Mouse (Mus musculus) heart, embryonic 16.5 days (tissue): ENCODE measurements around the gene Hoxa1. TPM values are rescaled to one million over a fixed set of nuclear protein-coding genes. Genes with fewer than 3 reads are reported as not detected.

Experiments used
- ATAC-seq: fragments of 200-750 bp; cut with Nextera tagmentation; replicated peaks from 2 replicates; pipeline ENCODE4 v1.8.0; 2017; ENCODE audit warnings: moderate number of reproducible peaks; ENCODE audit not compliant: insufficient read depth, low FRiP score; ENCODE audit errors: extremely low read depth
- H3K27ac ChIP-seq: fragments of 300-500 bp; sonication (generic); 2 replicates; pipeline ENCODE4 v1.5.1; 2014; ENCODE audit warnings: mild to moderate bottlenecking, low read length, control low read depth, moderate library complexity
- H3K27me3 ChIP-seq: fragments of 300-500 bp; sonication (generic); 2 replicates; pipeline ENCODE4 v1.6.1; 2014; ENCODE audit warnings: low read length, mixed read lengths; ENCODE audit not compliant: control insufficient read depth, insufficient read depth
- H3K36me3 ChIP-seq: fragments of 300-500 bp; sonication (generic); 2 replicates; pipeline ENCODE4 v1.6.1; 2014; ENCODE audit not compliant: control insufficient read depth, insufficient read depth
- H3K4me1 ChIP-seq: fragments of 300-500 bp; sonication (generic); 2 replicates; pipeline ENCODE4 v1.6.1; 2014; ENCODE audit warnings: low read length, mixed read lengths; ENCODE audit not compliant: control insufficient read depth, insufficient read depth
- H3K4me2 ChIP-seq: fragments of 300-500 bp; sonication (generic); 2 replicates; pipeline ENCODE4 v1.6.1; 2014; ENCODE audit warnings: low read depth, mild to moderate bottlenecking, control low read depth, low read length
- H3K4me3 ChIP-seq: fragments of 300-500 bp; sonication (generic); 2 replicates; pipeline ENCODE4 v1.5.1; 2014; ENCODE audit warnings: mild to moderate bottlenecking, control low read depth, low read length
- H3K9ac ChIP-seq: fragments of 300-500 bp; sonication (generic); 2 replicates; pipeline ENCODE4 v1.6.1; 2014; ENCODE audit warnings: low read length, control low read depth
- H3K9me3 ChIP-seq: fragments of 300-500 bp; sonication (generic); replicated peaks from 2 replicates; pipeline ENCODE4 v1.6.1; 2016; ENCODE audit warnings: low read length; ENCODE audit not compliant: control insufficient read depth
- WGBS: fragments of 180-500 bp; shearing (Covaris S2); extraction: QIAGEN DNeasy Blood & Tissue Kit; methylation state at CpG from one replicate; pipeline ENCODE4 v1.1.7; 2014; 5-methylcytosine and 5-hydroxymethylcytosine counted together
- polyA plus RNA-seq: library from polyadenylated mRNA; unstranded; fragments of >200 nt; fragmentation: Nextera tagmentation; extraction: Ambion mirVana; gene quantifications from 2 replicates; pipeline ENCODE4 v1.2.1, GENCODE M21; 2015

Gene Hoxa1
- polyA plus RNA-seq, 1 experiment from 2014 or later, result 0.68 TPM

GRCm38 (mm10) chr6:52118903-52119635 lies 39.0 kb downstream of the Hoxa1 start:
- 42% methylated on average over 6 of the region's 6 CpGs for WGBS
- no peaks in the 10 kb centered on the region for H3K9me3 ChIP-seq
- H3K27ac ChIP-seq, result no peak overlapping the region
- no peak overlapping the region for H3K9ac ChIP-seq
- no peaks in the 10 kb centered on the region for H3K36me3 ChIP-seq
- peaks cover 57% of the 10 kb centered on the region for H3K27me3 ChIP-seq
- H3K4me2 ChIP-seq, result no peak overlapping the region
- ATAC-seq, result no peak
- H3K4me3 ChIP-seq, result no peak overlapping the region
- H3K4me1 ChIP-seq, result peaks cover 2% of the 10 kb centered on the region; the same call in 1 of the 2 replicates

GRCm38 (mm10) chr6:52115899-52116298 lies 42.2 kb downstream of the Hoxa1 start:
- WGBS, result 17% methylated on average over 5 of the region's 5 CpGs
- no peak for ATAC-seq
- Histone ChIP-seq H3K9ac (no peak overlapping the region), H3K27ac (no peak overlapping the region), H3K4me3 (no peak overlapping the region), H3K27me3 (peaks cover 54% of the 10 kb centered on the region), H3K9me3 (no peaks in the 10 kb centered on the region), H3K4me2 (0 out of 2 replicates have a peak overlapping the region, but pooled peaks have one; percentile 2), H3K36me3 (no peaks in the 10 kb centered on the region), H3K4me1 (peaks cover 2% of the 10 kb centered on the region; the same call in 1 of the 2 replicates)

- Histone ChIP-seq H3K27ac (no peak overlapping the region), H3K9me3 (no peaks in the 10 kb centered on the region), H3K36me3 (no peaks in the 10 kb centered on the region), H3K4me2 (no peak overlapping the region), H3K9ac (no peak overlapping the region), H3K4me3 (no peak overlapping the region), H3K4me1 (peaks cover 2% of the 10 kb centered on the region; the same call in 1 of the 2 replicates), H3K27me3 (peaks cover 34% of the 10 kb centered on the region)
- WGBS, result 64% methylated on average over 4 of the region's 4 CpGs
- no peak for ATAC-seq
Observed at GRCm38 (mm10) chr6:52111846-52112245, 46.3 kb downstream of the Hoxa1 start.

GRCm38 (mm10) chr6:52107400-52107799 lies 50.7 kb downstream of the Hoxa1 start:
- no peak overlapping the region for H3K9ac ChIP-seq
- no peaks in the 10 kb centered on the region for H3K36me3 ChIP-seq
- no peak overlapping the region for H3K4me3 ChIP-seq
- H3K27ac ChIP-seq, result no peak overlapping the region
- no peaks in the 10 kb centered on the region for H3K9me3 ChIP-seq
- no peak for ATAC-seq
- no peak overlapping the region for H3K4me2 ChIP-seq
- no peaks in the 10 kb centered on the region for H3K4me1 ChIP-seq
- 91% methylated on average over 3 of the region's 3 CpGs for WGBS
- peaks cover 13% of the 10 kb centered on the region for H3K27me3 ChIP-seq

GRCm38 (mm10) chr6:52106716-52107115 lies 51.4 kb downstream of the Hoxa1 start:
- Histone ChIP-seq H3K4me2 (no peak overlapping the region), H3K4me3 (no peak overlapping the region), H3K9me3 (no peaks in the 10 kb centered on the region), H3K36me3 (no peaks in the 10 kb centered on the region), H3K27ac (no peak overlapping the region), H3K4me1 (no peaks in the 10 kb centered on the region), H3K9ac (no peak overlapping the region), H3K27me3 (peaks cover 15% of the 10 kb centered on the region)
- 40% methylated on average over 3 of the region's 3 CpGs for WGBS
- ATAC-seq, result no peak

- Histone ChIP-seq H3K27ac (no peak overlapping the region), H3K4me2 (no peak overlapping the region), H3K9ac (no peak overlapping the region), H3K9me3 (no peaks in the 10 kb centered on the region), H3K27me3 (peaks cover 16% of the 10 kb centered on the region), H3K4me3 (no peak overlapping the region), H3K36me3 (no peaks in the 10 kb centered on the region), H3K4me1 (no peaks in the 10 kb centered on the region)
- 37% methylated on average over 3 of the region's 3 CpGs for WGBS
- ATAC-seq, result no peak
Observed at GRCm38 (mm10) chr6:52106178-52106577, 51.9 kb downstream of the Hoxa1 start.

Other genes with a start within 250 kb of the Hoxa1 start
- 15.9 and 17.0 TPM in 2 replicates for gene Skap2, start 145.8 kb downstream of the Hoxa1 start, polyA plus RNA-seq
- 1.5 and 2.0 TPM in 2 replicates for gene Hoxa2, start 6.5 kb upstream of the Hoxa1 start, polyA plus RNA-seq
- 0.13 and 0.32 TPM in 2 replicates for gene 5730596B20Rik, start 19.2 kb upstream of the Hoxa1 start, polyA plus RNA-seq
- gene Hoxa4, start 33.4 kb upstream of the Hoxa1 start, polyA plus RNA-seq, result 0.54 TPM in 1 of 2 replicates, not detected in the other
- gene Hoxa5, start 46.3 kb upstream of the Hoxa1 start, polyA plus RNA-seq, result 1.3 and 3.3 TPM in 2 replicates
- gene Hoxa6, start 50.4 kb upstream of the Hoxa1 start, polyA plus RNA-seq, result not detected in 2 replicates
- 0.89 and 1.3 TPM in 2 replicates for gene Hoxa3, start 55.0 kb upstream of the Hoxa1 start, polyA plus RNA-seq
- gene Gm28308, start 55.0 kb upstream of the Hoxa1 start, polyA plus RNA-seq, result not detected in 2 replicates
- 0.35 and 0.38 TPM in 2 replicates for gene Hoxa7, start 63.5 kb upstream of the Hoxa1 start, polyA plus RNA-seq
- gene Hoxa9, start 72.8 kb upstream of the Hoxa1 start, polyA plus RNA-seq, result 0.17 TPM in 1 of 2 replicates, not detected in the other
- not detected in 2 replicates for gene Hoxa10, start 82.5 kb upstream of the Hoxa1 start, polyA plus RNA-seq
- not detected in 2 replicates for gene Hoxa11, start 87.5 kb upstream of the Hoxa1 start, polyA plus RNA-seq
- gene Hoxa13, start 102.6 kb upstream of the Hoxa1 start, polyA plus RNA-seq, result not detected in 2 replicates
- 0.06 TPM in 1 of 2 replicates, not detected in the other for gene Evx1, start 155.2 kb upstream of the Hoxa1 start, polyA plus RNA-seq